Mouse (Mus musculus): ENCODE measurements around the gene Dtnbp1. TPM values are rescaled to one million over a fixed set of nuclear protein-coding genes. Genes with fewer than 3 reads are reported as not detected.

Dtnbp1 gene
- polyA plus RNA-seq, 1 experiment from 2014 or later = 82.1 TPM

GRCm38 (mm10) chr13:44896211-44896610 is 105.7 kb downstream of the Dtnbp1 start:
- Histone ChIP-seq H3K36me3 (peaks cover 27% of the 10 kb centered on the region), H3K4me1 (replicated peaks) (peaks cover 5% of the 10 kb centered on the region), H3K4me3 (no peak overlapping the region), H3K27me3 (no peaks in the 10 kb centered on the region), H3K9ac (no peak overlapping the region), H3K9me3 (replicated peaks) (no peaks in the 10 kb centered on the region), H3K4me2 (no peak overlapping the region), H3K27ac (no peak overlapping the region)
- ATAC-seq (replicated peaks; ENCODE audit: insufficient number of reproducible peaks, insufficient read depth, low FRiP score, low read depth) = no peak
- WGBS = 90% methylated on average over 12 of the region's 12 CpGs

GRCm38 (mm10) chr13:44891813-44892730 is 109.9 kb downstream of the Dtnbp1 start:
- Histone ChIP-seq H3K9ac (no peak overlapping the region), H3K4me3 (no peak overlapping the region), H3K9me3 (replicated peaks) (no peaks in the 10 kb centered on the region), H3K4me1 (replicated peaks) (peaks cover 9% of the 10 kb centered on the region), H3K27me3 (no peaks in the 10 kb centered on the region), H3K4me2 (no peak overlapping the region), H3K36me3 (peaks cover 14% of the 10 kb centered on the region), H3K27ac (no peak overlapping the region)
- 63% methylated on average over 5 of the region's 5 CpGs for WGBS
- ATAC-seq (replicated peaks; ENCODE audit: insufficient number of reproducible peaks, insufficient read depth, low FRiP score, low read depth) = no peak

DNA sequence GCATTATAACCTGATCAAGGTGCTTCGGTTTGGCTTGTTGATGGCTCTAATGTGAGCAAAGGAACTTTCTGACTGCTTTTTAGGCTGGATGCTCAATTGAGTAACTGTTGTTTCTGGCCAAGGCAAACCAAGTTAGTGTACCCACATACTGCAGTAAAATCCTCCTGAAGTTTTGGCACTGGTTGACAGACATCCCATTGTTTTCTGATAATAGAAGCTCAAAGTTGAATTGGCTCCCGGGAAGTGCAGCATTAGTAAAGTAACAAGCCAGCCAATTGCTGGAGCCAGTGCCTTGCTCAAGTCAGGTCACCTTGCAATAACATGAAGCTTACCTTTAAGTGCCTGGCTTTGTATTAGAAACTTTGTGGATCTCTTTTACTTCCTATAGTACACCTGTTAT is 111.3 kb downstream of the Dtnbp1 start:
- Histone ChIP-seq H3K9ac (no peak overlapping the region), H3K4me1 (replicated peaks) (peaks cover 9% of the 10 kb centered on the region), H3K4me2 (no peak overlapping the region), H3K27me3 (no peaks in the 10 kb centered on the region), H3K4me3 (no peak overlapping the region), H3K9me3 (replicated peaks) (no peaks in the 10 kb centered on the region), H3K36me3 (peaks cover 4% of the 10 kb centered on the region; the same call in 1 of the 2 replicates), H3K27ac (no peak overlapping the region)
- no peak for ATAC-seq (replicated peaks; ENCODE audit: insufficient number of reproducible peaks, insufficient read depth, low FRiP score, low read depth)
- WGBS = 61% methylated on average over 2 of the region's 2 CpGs

DNA sequence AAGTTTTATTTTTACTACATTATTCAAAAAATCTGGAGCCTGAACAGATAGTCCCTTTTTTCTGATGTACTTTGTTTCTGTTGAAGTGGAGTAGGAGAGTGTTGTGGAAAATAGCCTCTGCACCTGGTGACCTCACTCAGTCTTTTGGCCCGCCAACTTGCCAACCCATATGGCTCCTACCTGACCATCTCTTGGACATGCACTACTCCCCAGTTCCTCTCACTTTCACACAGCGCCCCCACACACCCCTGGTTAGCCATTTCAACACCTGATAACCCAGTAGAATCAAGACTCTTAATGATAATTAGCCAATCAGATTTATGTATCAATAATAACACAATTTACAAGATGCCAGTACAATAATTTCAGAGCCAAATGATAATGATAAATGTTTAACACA is 115.7 kb downstream of the Dtnbp1 start:
- WGBS = 92% methylated on average over 2 of the region's 2 CpGs
- H3K9ac ChIP-seq = no peak overlapping the region
- H3K27ac ChIP-seq = no peak overlapping the region
- peaks cover 4% of the 10 kb centered on the region; the same call in 1 of the 2 replicates for H3K4me1 ChIP-seq (replicated peaks)
- H3K4me2 ChIP-seq = no peak overlapping the region
- no peaks in the 10 kb centered on the region for H3K27me3 ChIP-seq
- no peak overlapping the region for H3K4me3 ChIP-seq
- H3K9me3 ChIP-seq (replicated peaks) = no peaks in the 10 kb centered on the region
- no peak for ATAC-seq (replicated peaks; ENCODE audit: insufficient number of reproducible peaks, insufficient read depth, low FRiP score, low read depth)
- peaks cover under 1% of the 10 kb centered on the region; the same call in 1 of the 2 replicates for H3K36me3 ChIP-seq

GRCm38 (mm10) chr13:44881001-44881400 is 120.9 kb downstream of the Dtnbp1 start:
- peaks cover 28% of the 10 kb centered on the region for H3K4me1 ChIP-seq (replicated peaks)
- ATAC-seq (replicated peaks; ENCODE audit: insufficient number of reproducible peaks, insufficient read depth, low FRiP score, low read depth) = no peak
- no peak overlapping the region for H3K4me3 ChIP-seq
- H3K27ac ChIP-seq = peak overlapping the region; percentile 37; the same call in 1 of the 2 replicates
- H3K9ac ChIP-seq = no peak overlapping the region
- no peaks in the 10 kb centered on the region for H3K9me3 ChIP-seq (replicated peaks)
- 89% methylated on average over 4 of the region's 4 CpGs for WGBS
- H3K4me2 ChIP-seq = no peak overlapping the region
- H3K36me3 ChIP-seq = no peaks in the 10 kb centered on the region; the same call in 1 of the 2 replicates
- H3K27me3 ChIP-seq = no peaks in the 10 kb centered on the region

DNA sequence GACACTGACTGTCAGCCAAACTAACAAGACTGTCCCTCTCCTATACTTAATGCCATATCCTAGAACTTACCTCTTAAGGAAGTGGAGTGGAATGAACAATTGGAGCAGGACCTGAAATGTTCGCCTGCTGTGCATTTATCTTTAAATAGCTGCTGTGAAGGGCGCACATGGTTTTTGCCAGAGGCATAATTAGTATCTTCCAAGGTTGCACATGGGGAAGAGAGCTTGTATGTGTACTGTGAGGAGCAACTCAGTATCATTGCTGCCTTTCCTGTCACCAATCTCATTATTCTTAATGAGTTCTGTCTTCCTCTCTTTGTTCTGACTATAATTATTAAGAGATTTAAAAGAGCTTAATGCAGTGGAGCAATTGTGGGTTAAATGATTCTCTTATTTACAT is 125.1 kb downstream of the Dtnbp1 start:
- WGBS = 67% methylated on average over 2 of the region's 2 CpGs
- H3K27ac ChIP-seq = no peak overlapping the region
- no peaks in the 10 kb centered on the region for H3K9me3 ChIP-seq (replicated peaks)
- no peaks in the 10 kb centered on the region for H3K27me3 ChIP-seq
- peaks cover 8% of the 10 kb centered on the region; the same call in 1 of the 2 replicates for H3K36me3 ChIP-seq
- no peak for ATAC-seq (replicated peaks; ENCODE audit: insufficient number of reproducible peaks, insufficient read depth, low FRiP score, low read depth)
- H3K4me3 ChIP-seq = no peak overlapping the region
- H3K4me2 ChIP-seq = no peak overlapping the region
- no peak overlapping the region for H3K9ac ChIP-seq
- peaks cover 31% of the 10 kb centered on the region for H3K4me1 ChIP-seq (replicated peaks)

Other genes starting within 250 kb of the Dtnbp1 start
- 0.05 TPM in 1 of 2 replicates, not detected in the other for gene Gm9817, start 76.5 kb upstream of the Dtnbp1 start, polyA plus RNA-seq (2015; fragmentation: Nextera tagmentation; extraction: Ambion mirVana)